Mouse (Mus musculus): ENCODE measurements around the gene Adam26b.
"Not testable (repeated sequence)": the region's sequence is repeated elsewhere in the genome, so short reads cannot be mapped to it uniquely, and the experiment has no call there.

GRCm38 (mm10) chr8:43576607-43577006 is 48.7 kb upstream of the Adam26b start, which contains the start of gene Adam26a:
- not testable (repeated sequence) for TF ChIP-seq CTCF (IDR thresholded peaks at IDR 0.05; ENCODE audit: low read depth, low read length); POLR2A (IDR thresholded peaks at IDR 0.05; ENCODE audit: insufficient read depth, low read length)
